Mouse (Mus musculus): ENCODE data around the gene Hcrtr1. TPM values are rescaled to one million over a fixed set of nuclear protein-coding genes. Genes with fewer than 3 reads are reported as not detected.

Hcrtr1 gene
- polyA plus RNA-seq, 1 experiment from 2014 or later, result not detected

GRCm38 (mm10) chr4:130140992-130141402 is 1.8 kb upstream of the Hcrtr1 start:
- Histone ChIP-seq H3K27me3 (replicated peaks) (peaks cover 86% of the 10 kb centered on the region), H3K4me3 (no peak overlapping the region), H3K9me3 (replicated peaks) (0 out of 2 replicates have a peak, but pooled peaks cover 5% of the 10 kb centered on the region), H3K36me3 (no peaks in the 10 kb centered on the region), H3K4me1 (replicated peaks) (peaks cover 27% of the 10 kb centered on the region), H3K4me2 (no peak overlapping the region), H3K9ac (no peak overlapping the region), H3K27ac (ENCODE audit: poor library complexity, severe bottlenecking) (no peak overlapping the region)
- WGBS, result 50% methylated on average over 9 of the region's 9 CpGs
- no peak for ATAC-seq (ENCODE audit: insufficient number of reproducible peaks, low FRiP score)

- peak; percentile 58 for ATAC-seq (ENCODE audit: insufficient number of reproducible peaks, low FRiP score)
- no peaks in the 10 kb centered on the region for H3K36me3 ChIP-seq
- H3K27me3 ChIP-seq (replicated peaks), result peaks cover 92% of the 10 kb centered on the region
- peak overlapping the region; percentile 72 for H3K4me2 ChIP-seq
- H3K4me3 ChIP-seq, result peak overlapping the region; percentile 45
- no peak overlapping the region for H3K27ac ChIP-seq (ENCODE audit: poor library complexity, severe bottlenecking)
- H3K9ac ChIP-seq, result peak overlapping the region; percentile 68
- peaks cover 29% of the 10 kb centered on the region for H3K4me1 ChIP-seq (replicated peaks)
- H3K9me3 ChIP-seq (replicated peaks), result no peaks in the 10 kb centered on the region
- under 1% methylated on average over 49 of the region's 57 CpGs for WGBS
These were observed 532 bp downstream of the Hcrtr1 start for GRCm38 (mm10) chr4:130138441-130139213.

GRCm38 (mm10) chr4:130133399-130133798 is 5.8 kb downstream of the Hcrtr1 start:
- no peak overlapping the region for H3K27ac ChIP-seq (ENCODE audit: poor library complexity, severe bottlenecking)
- H3K9ac ChIP-seq, result no peak overlapping the region
- 32% methylated on average over 6 of the region's 6 CpGs for WGBS
- no peak overlapping the region for H3K4me3 ChIP-seq
- peaks cover 34% of the 10 kb centered on the region for H3K4me1 ChIP-seq (replicated peaks)
- no peaks in the 10 kb centered on the region for H3K36me3 ChIP-seq
- ATAC-seq (ENCODE audit: insufficient number of reproducible peaks, low FRiP score), result no peak
- H3K27me3 ChIP-seq (replicated peaks), result peaks cover 41% of the 10 kb centered on the region
- H3K4me2 ChIP-seq, result no peak overlapping the region
- H3K9me3 ChIP-seq (replicated peaks), result no peaks in the 10 kb centered on the region

- H3K4me3 ChIP-seq, result no peak overlapping the region
- 84% methylated on average over 7 of the region's 7 CpGs for WGBS
- H3K9me3 ChIP-seq (replicated peaks), result no peaks in the 10 kb centered on the region
- peaks cover 15% of the 10 kb centered on the region for H3K36me3 ChIP-seq
- no peak for ATAC-seq (ENCODE audit: insufficient number of reproducible peaks, low FRiP score)
- no peak overlapping the region for H3K27ac ChIP-seq (ENCODE audit: poor library complexity, severe bottlenecking)
- H3K9ac ChIP-seq, result no peak overlapping the region
- H3K4me1 ChIP-seq (replicated peaks), result peaks cover 33% of the 10 kb centered on the region
- H3K27me3 ChIP-seq (replicated peaks), result peaks cover 24% of the 10 kb centered on the region
- no peak overlapping the region for H3K4me2 ChIP-seq
These were observed 7.6 kb downstream of the Hcrtr1 start for GRCm38 (mm10) chr4:130131448-130132105.

GRCm38 (mm10) chr4:130130641-130131350 is 8.4 kb downstream of the Hcrtr1 start:
- 67% methylated on average over 13 of the region's 13 CpGs for WGBS
- Histone ChIP-seq H3K4me1 (replicated peaks) (peaks cover 33% of the 10 kb centered on the region), H3K4me3 (no peak overlapping the region), H3K27ac (ENCODE audit: poor library complexity, severe bottlenecking) (no peak overlapping the region), H3K4me2 (no peak overlapping the region), H3K9me3 (replicated peaks) (no peaks in the 10 kb centered on the region), H3K27me3 (replicated peaks) (peaks cover 17% of the 10 kb centered on the region), H3K9ac (no peak overlapping the region), H3K36me3 (peaks cover 23% of the 10 kb centered on the region)
- no peak for ATAC-seq (ENCODE audit: insufficient number of reproducible peaks, low FRiP score)

GRCm38 (mm10) chr4:130130082-130130481 is 9.1 kb downstream of the Hcrtr1 start:
- H3K9ac ChIP-seq, result no peak overlapping the region
- 89% methylated on average over 10 of the region's 10 CpGs for WGBS
- H3K4me2 ChIP-seq, result no peak overlapping the region
- no peak for ATAC-seq (ENCODE audit: insufficient number of reproducible peaks, low FRiP score)
- H3K9me3 ChIP-seq (replicated peaks), result no peaks in the 10 kb centered on the region
- no peak overlapping the region for H3K27ac ChIP-seq (ENCODE audit: poor library complexity, severe bottlenecking)
- no peak overlapping the region for H3K4me3 ChIP-seq
- peaks cover 30% of the 10 kb centered on the region for H3K36me3 ChIP-seq
- H3K4me1 ChIP-seq (replicated peaks), result peaks cover 33% of the 10 kb centered on the region
- H3K27me3 ChIP-seq (replicated peaks), result peaks cover 10% of the 10 kb centered on the region

GRCm38 (mm10) chr4:130128907-130129306 is 10.3 kb downstream of the Hcrtr1 start:
- Histone ChIP-seq H3K27me3 (replicated peaks) (no peaks in the 10 kb centered on the region), H3K9me3 (replicated peaks) (no peaks in the 10 kb centered on the region), H3K4me1 (replicated peaks) (peaks cover 33% of the 10 kb centered on the region), H3K36me3 (peaks cover 42% of the 10 kb centered on the region), H3K4me2 (no peak overlapping the region), H3K27ac (ENCODE audit: poor library complexity, severe bottlenecking) (no peak overlapping the region), H3K9ac (no peak overlapping the region), H3K4me3 (no peak overlapping the region)
- ATAC-seq (ENCODE audit: insufficient number of reproducible peaks, low FRiP score), result no peak
- WGBS, result 56% methylated on average over 5 of the region's 5 CpGs

GRCm38 (mm10) chr4:130125935-130126334 is 13.2 kb downstream of the Hcrtr1 start:
- Histone ChIP-seq H3K4me2 (no peak overlapping the region), H3K4me1 (replicated peaks) (peaks cover 27% of the 10 kb centered on the region), H3K27ac (ENCODE audit: poor library complexity, severe bottlenecking) (no peak overlapping the region), H3K9ac (no peak overlapping the region), H3K27me3 (replicated peaks) (no peaks in the 10 kb centered on the region), H3K4me3 (no peak overlapping the region), H3K36me3 (peaks cover 71% of the 10 kb centered on the region), H3K9me3 (replicated peaks) (no peaks in the 10 kb centered on the region)
- no peak for ATAC-seq (ENCODE audit: insufficient number of reproducible peaks, low FRiP score)
- WGBS, result 79% methylated on average over 5 of the region's 5 CpGs

- Histone ChIP-seq H3K9me3 (replicated peaks) (no peaks in the 10 kb centered on the region), H3K36me3 (peaks cover 76% of the 10 kb centered on the region), H3K27me3 (replicated peaks) (no peaks in the 10 kb centered on the region), H3K9ac (no peak overlapping the region), H3K4me2 (no peak overlapping the region), H3K4me1 (replicated peaks) (peaks cover 29% of the 10 kb centered on the region), H3K4me3 (no peak overlapping the region), H3K27ac (ENCODE audit: poor library complexity, severe bottlenecking) (no peak overlapping the region)
- 88% methylated on average over 6 of the region's 6 CpGs for WGBS
- no peak for ATAC-seq (ENCODE audit: insufficient number of reproducible peaks, low FRiP score)
These were observed 14.0 kb downstream of the Hcrtr1 start for GRCm38 (mm10) chr4:130125164-130125563.

GRCm38 (mm10) chr4:130124110-130124509 is 15.0 kb downstream of the Hcrtr1 start:
- 79% methylated on average over 4 of the region's 4 CpGs for WGBS
- no peaks in the 10 kb centered on the region for H3K9me3 ChIP-seq (replicated peaks)

GRCm38 (mm10) chr4:130123020-130123419 is 16.1 kb downstream of the Hcrtr1 start:
- Histone ChIP-seq H3K9me3 (replicated peaks) (no peaks in the 10 kb centered on the region), H3K4me2 (no peak overlapping the region), H3K4me1 (replicated peaks) (peaks cover 10% of the 10 kb centered on the region), H3K9ac (no peak overlapping the region), H3K36me3 (peaks cover 76% of the 10 kb centered on the region), H3K4me3 (no peak overlapping the region), H3K27ac (ENCODE audit: poor library complexity, severe bottlenecking) (no peak overlapping the region), H3K27me3 (replicated peaks) (no peaks in the 10 kb centered on the region)
- 89% methylated on average over 5 of the region's 5 CpGs for WGBS
- ATAC-seq (ENCODE audit: insufficient number of reproducible peaks, low FRiP score), result no peak

More at GRCm38 (mm10) chr4:130124110-130124509, 15.0 kb downstream of the Hcrtr1 start:
- Histone ChIP-seq H3K27ac (ENCODE audit: poor library complexity, severe bottlenecking) (no peak overlapping the region), H3K36me3 (peaks cover 76% of the 10 kb centered on the region), H3K4me2 (no peak overlapping the region), H3K9ac (no peak overlapping the region), H3K4me1 (replicated peaks) (peaks cover 20% of the 10 kb centered on the region), H3K4me3 (no peak overlapping the region), H3K27me3 (replicated peaks) (no peaks in the 10 kb centered on the region)
- ATAC-seq (ENCODE audit: insufficient number of reproducible peaks, low FRiP score), result no peak
